Mouse (Mus musculus): Measurements from ENCODE around the gene Gm4907.
"Not testable (repeated sequence)": the region's sequence is repeated elsewhere in the genome, so short reads cannot be mapped to it uniquely, and the experiment has no call there.

Gene Gm4907

GRCm38 (mm10) chrX:23882253-23882652 is at the start of gene Gm4907:
Gene Gm4907 (plus strand): TSS chrX:23882553.
- DNase-seq, result not testable (repeated sequence)

GRCm38 (mm10) chrX:23833784-23834183 is 48.6 kb upstream of the Gm4907 start:
- not testable (repeated sequence) for DNase-seq

- no peak for DNase-seq
Observed at GRCm38 (mm10) chrX:23840921-23841320, 41.4 kb upstream of the Gm4907 start.

- no peak for DNase-seq
Observed at GRCm38 (mm10) chrX:23954161-23954560, 71.8 kb downstream of the Gm4907 start.
